Mouse (Mus musculus): ENCODE results near the gene Ccdc63. TPM values are rescaled to one million over a fixed set of nuclear protein-coding genes. Genes with fewer than 3 reads are reported as not detected.

Ccdc63 gene
- polyA plus RNA-seq, 1 experiment: not detected

DNA sequence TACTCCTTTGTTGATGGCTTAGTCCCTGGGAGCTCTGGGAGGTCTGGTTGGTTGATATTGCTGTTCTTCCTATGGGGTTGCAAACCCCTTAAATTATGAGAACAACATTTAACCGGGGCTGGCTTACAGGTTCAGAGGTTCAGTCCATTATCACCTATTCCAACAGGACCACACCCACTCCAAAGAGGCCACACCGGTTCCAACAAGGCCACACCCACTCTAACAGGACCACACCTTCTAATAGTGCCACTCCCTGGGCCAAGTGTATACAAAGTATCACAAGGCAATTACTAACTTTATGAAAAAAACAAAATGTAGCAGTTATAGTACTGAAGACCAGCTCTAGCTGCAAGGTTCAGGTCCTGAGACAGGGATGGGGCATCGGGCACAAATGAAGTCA, 56.2 kb downstream of the Ccdc63 start:
- Histone ChIP-seq H3K27me3 (ENCODE audit: control insufficient read depth, insufficient read depth, insufficient read length) (peaks cover 7% of the 10 kb centered on the region), H3K36me3 (ENCODE audit: control insufficient read depth, insufficient read depth) (no peaks in the 10 kb centered on the region), H3K4me3 (ENCODE audit: insufficient read depth, poor library complexity, severe bottlenecking) (no peak overlapping the region), H3ac (ENCODE audit: control insufficient read depth, insufficient read length, low read depth) (no peak overlapping the region), H3K79me2 (ENCODE audit: control insufficient read depth, insufficient read depth) (no peaks in the 10 kb centered on the region), H3K79me3 (ENCODE audit: low read depth) (no peaks in the 10 kb centered on the region)
- no peak for TF ChIP-seq MAX (IDR thresholded peaks at IDR 0.05)
- no peak for TF ChIP-seq MYOD1 (IDR thresholded peaks at IDR 0.05; ENCODE audit: control insufficient read depth, insufficient read length, low read depth)
- TF ChIP-seq MYOG (IDR thresholded peaks at IDR 0.05; ENCODE audit: control insufficient read depth, extremely low read depth, insufficient read length): no peak
- TF ChIP-seq CEBPB (IDR thresholded peaks at IDR 0.05; ENCODE audit: low read depth): no peak
- no peak for TF ChIP-seq CTCF (IDR thresholded peaks at IDR 0.05; ENCODE audit: control insufficient read depth, insufficient read depth, insufficient read length)
- TF ChIP-seq FOSL1 (IDR thresholded peaks at IDR 0.05; ENCODE audit: insufficient read depth, low read length, poor library complexity, severe bottlenecking): no peak
- no peak for TF ChIP-seq USF1 (IDR thresholded peaks at IDR 0.05; ENCODE audit: low read depth)

DNA sequence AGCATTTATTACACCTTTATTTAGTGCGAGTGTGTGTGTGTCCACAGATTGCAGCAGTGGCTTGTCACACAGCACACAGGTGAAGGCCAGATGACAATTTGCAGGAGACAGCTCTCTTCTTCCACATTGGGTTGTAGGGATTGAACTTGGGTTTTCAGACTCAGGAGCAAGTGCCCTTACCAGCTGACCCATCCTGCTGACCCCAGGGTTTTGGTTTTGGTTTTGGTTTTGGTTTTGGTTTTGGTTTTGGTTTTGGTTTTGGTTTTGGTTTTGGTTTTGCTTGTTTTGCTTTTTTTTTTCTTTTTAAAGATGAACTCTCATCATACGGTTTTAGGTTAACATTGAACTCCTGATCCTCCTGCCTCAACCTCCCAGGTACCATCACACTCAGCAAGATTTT, 57.3 kb downstream of the Ccdc63 start:
- no peak overlapping the region for H3ac ChIP-seq (ENCODE audit: control insufficient read depth, insufficient read length, low read depth)

DNA sequence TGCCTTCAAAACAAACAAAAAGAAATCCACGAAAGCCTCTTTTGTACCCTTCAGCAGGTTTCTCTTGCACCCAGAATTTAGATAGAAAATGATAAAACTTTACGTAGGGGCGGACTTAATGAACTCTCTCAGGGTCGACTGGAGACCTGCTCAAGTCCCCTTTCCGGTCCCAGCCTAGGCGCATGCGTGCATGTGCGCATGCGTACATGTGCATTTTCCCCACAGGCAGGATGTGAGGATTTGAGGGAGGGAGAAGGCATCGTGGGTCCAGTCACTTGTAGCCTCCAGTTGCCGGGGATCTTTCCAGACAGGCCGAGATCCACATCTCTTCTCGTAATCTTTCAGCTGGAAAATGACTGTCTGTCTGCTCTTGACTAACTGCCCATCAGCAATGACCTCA, 59.2 kb downstream of the Ccdc63 start:
- H3K4me3 ChIP-seq (ENCODE audit: insufficient read depth, poor library complexity, severe bottlenecking): no peak overlapping the region
- peaks cover 14% of the 10 kb centered on the region for H3K27me3 ChIP-seq (ENCODE audit: control insufficient read depth, insufficient read depth, insufficient read length)
- no peak overlapping the region for H3ac ChIP-seq (ENCODE audit: control insufficient read depth, insufficient read length, low read depth)
- H3K79me3 ChIP-seq (ENCODE audit: low read depth): no peaks in the 10 kb centered on the region
- no peaks in the 10 kb centered on the region for H3K36me3 ChIP-seq (ENCODE audit: control insufficient read depth, insufficient read depth)
- TF ChIP-seq MAX (IDR thresholded peaks at IDR 0.05) (no peak), MYOG (IDR thresholded peaks at IDR 0.05; ENCODE audit: control insufficient read depth, extremely low read depth, insufficient read length) (no peak), MYOD1 (IDR thresholded peaks at IDR 0.05; ENCODE audit: control insufficient read depth, insufficient read length, low read depth) (no peak), CTCF (IDR thresholded peaks at IDR 0.05; ENCODE audit: control insufficient read depth, insufficient read depth, insufficient read length) (no peak), FOSL1 (IDR thresholded peaks at IDR 0.05; ENCODE audit: insufficient read depth, low read length, poor library complexity, severe bottlenecking) (no peak), CEBPB (IDR thresholded peaks at IDR 0.05; ENCODE audit: low read depth) (no peak), USF1 (IDR thresholded peaks at IDR 0.05; ENCODE audit: low read depth) (no peak)
- no peaks in the 10 kb centered on the region for H3K79me2 ChIP-seq (ENCODE audit: control insufficient read depth, insufficient read depth)

More for the DNA sequence above, 57.3 kb downstream of the Ccdc63 start:
- peaks cover 11% of the 10 kb centered on the region for H3K27me3 ChIP-seq (ENCODE audit: control insufficient read depth, insufficient read depth, insufficient read length)
- no peaks in the 10 kb centered on the region for H3K36me3 ChIP-seq (ENCODE audit: control insufficient read depth, insufficient read depth)
- no peak overlapping the region for H3K4me3 ChIP-seq (ENCODE audit: insufficient read depth, poor library complexity, severe bottlenecking)
- TF ChIP-seq USF1 (IDR thresholded peaks at IDR 0.05; ENCODE audit: low read depth) (no peak), CTCF (IDR thresholded peaks at IDR 0.05; ENCODE audit: control insufficient read depth, insufficient read depth, insufficient read length) (no peak), FOSL1 (IDR thresholded peaks at IDR 0.05; ENCODE audit: insufficient read depth, low read length, poor library complexity, severe bottlenecking) (no peak), MYOG (IDR thresholded peaks at IDR 0.05; ENCODE audit: control insufficient read depth, extremely low read depth, insufficient read length) (no peak), MAX (IDR thresholded peaks at IDR 0.05) (no peak), MYOD1 (IDR thresholded peaks at IDR 0.05; ENCODE audit: control insufficient read depth, insufficient read length, low read depth) (no peak), CEBPB (IDR thresholded peaks at IDR 0.05; ENCODE audit: low read depth) (no peak)
- H3K79me3 ChIP-seq (ENCODE audit: low read depth): no peaks in the 10 kb centered on the region
- no peaks in the 10 kb centered on the region for H3K79me2 ChIP-seq (ENCODE audit: control insufficient read depth, insufficient read depth)

DNA sequence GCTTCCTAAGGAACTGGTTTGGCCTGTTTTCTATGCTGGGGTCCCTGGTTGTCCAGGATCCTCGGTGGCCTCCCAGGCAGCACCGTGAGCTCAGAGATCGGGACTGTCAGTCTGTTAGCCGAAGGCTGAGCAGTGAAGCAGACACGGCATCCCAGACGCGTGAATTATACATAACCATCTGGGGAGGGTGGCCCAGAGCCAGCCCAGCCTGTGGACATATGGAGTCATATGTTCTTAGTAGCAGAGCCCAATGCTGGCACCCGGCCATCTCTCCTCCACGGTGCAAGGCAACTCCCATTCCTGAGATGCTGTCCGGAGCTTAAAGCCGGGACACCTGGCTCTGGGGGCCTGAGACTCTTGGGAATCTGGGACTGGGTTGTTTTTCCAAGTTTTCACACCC, 59.7 kb downstream of the Ccdc63 start:
- Histone ChIP-seq H3K36me3 (ENCODE audit: control insufficient read depth, insufficient read depth) (no peaks in the 10 kb centered on the region), H3ac (ENCODE audit: control insufficient read depth, insufficient read length, low read depth) (no peak overlapping the region), H3K79me3 (ENCODE audit: low read depth) (no peaks in the 10 kb centered on the region), H3K4me3 (ENCODE audit: insufficient read depth, poor library complexity, severe bottlenecking) (no peak overlapping the region), H3K27me3 (ENCODE audit: control insufficient read depth, insufficient read depth, insufficient read length) (peaks cover 14% of the 10 kb centered on the region), H3K79me2 (ENCODE audit: control insufficient read depth, insufficient read depth) (no peaks in the 10 kb centered on the region)
- TF ChIP-seq FOSL1 (IDR thresholded peaks at IDR 0.05; ENCODE audit: insufficient read depth, low read length, poor library complexity, severe bottlenecking) (no peak), USF1 (IDR thresholded peaks at IDR 0.05; ENCODE audit: low read depth) (no peak), MAX (IDR thresholded peaks at IDR 0.05) (no peak), CEBPB (IDR thresholded peaks at IDR 0.05; ENCODE audit: low read depth) (no peak), CTCF (IDR thresholded peaks at IDR 0.05; ENCODE audit: control insufficient read depth, insufficient read depth, insufficient read length) (no peak), MYOD1 (IDR thresholded peaks at IDR 0.05; ENCODE audit: control insufficient read depth, insufficient read length, low read depth) (no peak), MYOG (IDR thresholded peaks at IDR 0.05; ENCODE audit: control insufficient read depth, extremely low read depth, insufficient read length) (no peak)

DNA sequence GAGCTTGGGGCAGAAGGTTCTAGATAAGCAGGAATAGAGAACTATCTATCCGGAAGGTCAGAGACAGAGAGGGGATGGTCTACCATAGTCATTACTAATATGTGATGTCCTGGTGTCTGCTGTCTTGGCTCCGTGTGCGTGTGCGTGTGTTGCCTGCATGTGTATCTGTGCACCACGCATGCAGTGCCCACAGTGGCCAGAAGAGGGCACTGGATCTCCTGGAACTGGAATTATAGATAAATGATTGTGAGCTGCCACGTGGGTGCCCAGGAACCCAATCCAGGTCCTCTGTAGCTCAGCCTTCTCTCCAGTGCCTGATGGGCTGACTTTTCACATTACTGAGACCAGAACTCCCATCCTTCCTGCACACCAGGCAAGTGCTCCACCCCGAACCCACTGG, 60.8 kb downstream of the Ccdc63 start:
- H3K36me3 ChIP-seq (ENCODE audit: control insufficient read depth, insufficient read depth): no peaks in the 10 kb centered on the region
- TF ChIP-seq USF1 (IDR thresholded peaks at IDR 0.05; ENCODE audit: low read depth) (no peak), MYOD1 (IDR thresholded peaks at IDR 0.05; ENCODE audit: control insufficient read depth, insufficient read length, low read depth) (no peak), MYOG (IDR thresholded peaks at IDR 0.05; ENCODE audit: control insufficient read depth, extremely low read depth, insufficient read length) (no peak), CEBPB (IDR thresholded peaks at IDR 0.05; ENCODE audit: low read depth) (no peak), CTCF (IDR thresholded peaks at IDR 0.05; ENCODE audit: control insufficient read depth, insufficient read depth, insufficient read length) (no peak), FOSL1 (IDR thresholded peaks at IDR 0.05; ENCODE audit: insufficient read depth, low read length, poor library complexity, severe bottlenecking) (no peak), MAX (IDR thresholded peaks at IDR 0.05) (no peak)

DNA sequence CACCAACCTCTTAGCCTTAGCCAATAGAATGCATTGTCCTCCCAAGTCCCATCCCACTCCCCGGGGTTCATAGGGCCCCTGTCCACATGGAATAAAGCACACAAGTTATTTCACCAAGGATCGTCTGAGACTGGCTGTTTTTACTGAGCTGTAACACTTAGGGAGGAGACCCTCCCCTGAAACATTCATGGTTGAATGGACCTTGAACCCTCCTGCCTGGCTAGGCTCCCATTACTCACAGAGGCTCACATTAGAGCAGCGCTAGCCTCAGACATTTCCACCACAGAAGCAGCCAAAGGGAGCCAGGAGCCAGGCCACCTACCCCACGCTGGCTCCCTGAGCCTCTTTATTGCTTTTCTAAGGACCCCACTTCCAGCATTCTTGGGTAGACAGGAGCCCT, 63.4 kb downstream of the Ccdc63 start:
- no peaks in the 10 kb centered on the region for H3K36me3 ChIP-seq (ENCODE audit: control insufficient read depth, insufficient read depth)
- no peak overlapping the region for H3K4me3 ChIP-seq (ENCODE audit: insufficient read depth, poor library complexity, severe bottlenecking)
- H3ac ChIP-seq (ENCODE audit: control insufficient read depth, insufficient read length, low read depth): no peak overlapping the region
- no peak for TF ChIP-seq MAX (IDR thresholded peaks at IDR 0.05)
- no peak for TF ChIP-seq CTCF (IDR thresholded peaks at IDR 0.05; ENCODE audit: control insufficient read depth, insufficient read depth, insufficient read length)
- no peak for TF ChIP-seq FOSL1 (IDR thresholded peaks at IDR 0.05; ENCODE audit: insufficient read depth, low read length, poor library complexity, severe bottlenecking)
- no peak for TF ChIP-seq MYOG (IDR thresholded peaks at IDR 0.05; ENCODE audit: control insufficient read depth, extremely low read depth, insufficient read length)
- no peak for TF ChIP-seq CEBPB (IDR thresholded peaks at IDR 0.05; ENCODE audit: low read depth)
- TF ChIP-seq USF1 (IDR thresholded peaks at IDR 0.05; ENCODE audit: low read depth): no peak
- no peak for TF ChIP-seq MYOD1 (IDR thresholded peaks at IDR 0.05; ENCODE audit: control insufficient read depth, insufficient read length, low read depth)
- no peaks in the 10 kb centered on the region for H3K79me2 ChIP-seq (ENCODE audit: control insufficient read depth, insufficient read depth)
- H3K27me3 ChIP-seq (ENCODE audit: control insufficient read depth, insufficient read depth, insufficient read length): peaks cover 31% of the 10 kb centered on the region
- no peaks in the 10 kb centered on the region for H3K79me3 ChIP-seq (ENCODE audit: low read depth)

More for the DNA sequence above, 60.8 kb downstream of the Ccdc63 start:
- H3K79me2 ChIP-seq (ENCODE audit: control insufficient read depth, insufficient read depth): no peaks in the 10 kb centered on the region
- no peak overlapping the region for H3K4me3 ChIP-seq (ENCODE audit: insufficient read depth, poor library complexity, severe bottlenecking)
- H3K79me3 ChIP-seq (ENCODE audit: low read depth): no peaks in the 10 kb centered on the region
- no peak overlapping the region for H3ac ChIP-seq (ENCODE audit: control insufficient read depth, insufficient read length, low read depth)
- H3K27me3 ChIP-seq (ENCODE audit: control insufficient read depth, insufficient read depth, insufficient read length): peaks cover 10% of the 10 kb centered on the region
